16 mouse cellular contexts compared by ENCODE assay signal in genomic region chr1:192947170-192947838, GRCm38 (mm10).
DNase-seq lines count a peak whose midpoint lies in the region; ATAC-seq lines count a peak whose summit lies in the region.
"Had no signal": no experiment of that assay in that cellular context is flagged by ENCODE, and none has a peak within 500 bp of the region (broad histone marks: within the 10 kb centered on the region; RNA-seq: fewer than 3 reads in every experiment).

No protein-coding gene starts in this region.

- H3K27me3 ChIP-seq in forebrain, embryonic 11.5 days (ENCODE audit: control insufficient read depth, insufficient read depth, low read length), result no peaks in the 10 kb centered on the region
- no peaks in the 10 kb centered on the region for H3K27me3 ChIP-seq in forebrain, embryonic 10.5 days (ENCODE audit: poor library complexity, severe bottlenecking)
- H3K27me3 ChIP-seq in forebrain, embryonic 14.5 days (replicated peaks; ENCODE audit: control insufficient read depth, insufficient read depth, low read length), result no peaks in the 10 kb centered on the region
- H3K27me3 ChIP-seq in neural tube, embryonic 14.5 days (ENCODE audit: control insufficient read depth, insufficient read depth, low read length), result no peaks in the 10 kb centered on the region
- H3K27me3 ChIP-seq: embryonic facial prominence, embryonic 15.5 days; limb, embryonic 15.5 days had no signal

- no peak overlapping the region for H3K9ac ChIP-seq in forebrain, embryonic 11.5 days (ENCODE audit: low read length)
- H3K9ac ChIP-seq in forebrain, embryonic 14.5 days (ENCODE audit: low read length), result no peak overlapping the region
- H3K9ac ChIP-seq in neural tube, embryonic 14.5 days (replicated peaks; ENCODE audit: low read depth, low read length), result no peak overlapping the region
- H3K9ac ChIP-seq: embryonic facial prominence, embryonic 15.5 days; limb, embryonic 15.5 days had no signal

- no peak for DNase-seq in forebrain, embryonic 11.5 days (ENCODE audit: low spot score)
- no peak for DNase-seq in forebrain, embryonic 10.5 days (ENCODE audit: extremely low spot score, low spot score)
- peak; percentile 66 for DNase-seq in forebrain, embryonic 14.5 days (ENCODE audit: low spot score)
- peak; percentile 1 for DNase-seq in hindlimb bud, embryonic 11.5 days (ENCODE audit: extremely low spot score, low read depth, low spot score)
- no peak for DNase-seq in gastrocnemius, postnatal 25 days
- no peak for DNase-seq in lung, postnatal 10 days
- DNase-seq: cerebellum, postnatal 14 days; gastrocnemius, postnatal 14 days; heart, postnatal 10 days; lung, adult 18-20 months had no signal

- 0 out of 2 replicates have a peak, but pooled peaks have one; percentile 18 for ATAC-seq in forebrain, embryonic 11.5 days (replicated peaks; ENCODE audit: low FRiP score)
- ATAC-seq in forebrain, embryonic 14.5 days, result peak; percentile 21; the same call in 1 of the 2 replicates
- no peak for ATAC-seq in neural tube, embryonic 14.5 days (ENCODE audit: low read depth)
- no peak for ATAC-seq in megakaryocyte, adult 5-6 weeks (ENCODE audit: poor library complexity, severe bottlenecking)

- no peaks in the 10 kb centered on the region for H3K36me3 ChIP-seq in forebrain, embryonic 11.5 days (ENCODE audit: control insufficient read depth, insufficient read depth, low read length)
- H3K36me3 ChIP-seq in forebrain, embryonic 10.5 days (replicated peaks), result no peaks in the 10 kb centered on the region
- H3K36me3 ChIP-seq in forebrain, embryonic 14.5 days (ENCODE audit: control insufficient read depth, insufficient read depth, low read length), result no peaks in the 10 kb centered on the region
- H3K36me3 ChIP-seq in neural tube, embryonic 14.5 days (ENCODE audit: control insufficient read depth, insufficient read depth, low read length), result no peaks in the 10 kb centered on the region
- H3K36me3 ChIP-seq: embryonic facial prominence, embryonic 15.5 days; heart, embryonic 10.5 days; limb, embryonic 15.5 days had no signal

- no peak overlapping the region for H3K4me2 ChIP-seq in forebrain, embryonic 11.5 days (ENCODE audit: low read depth, low read length, severe bottlenecking)
- H3K4me2 ChIP-seq in forebrain, embryonic 14.5 days (ENCODE audit: low read length), result peak overlapping the region; percentile 12; the same call in 1 of the 2 replicates
- H3K4me2 ChIP-seq in neural tube, embryonic 14.5 days (ENCODE audit: low read depth, low read length), result no peak overlapping the region
- H3K4me2 ChIP-seq: embryonic facial prominence, embryonic 15.5 days; limb, embryonic 15.5 days had no signal

- no peak overlapping the region for H3K27ac ChIP-seq in forebrain, embryonic 11.5 days (ENCODE audit: low read depth, low read length)
- no peak overlapping the region for H3K27ac ChIP-seq in forebrain, embryonic 10.5 days
- H3K27ac ChIP-seq in forebrain, embryonic 14.5 days (ENCODE audit: low read depth, low read length), result peak overlapping the region; percentile 72
- H3K27ac ChIP-seq in neural tube, embryonic 14.5 days (ENCODE audit: low read depth, low read length), result peak overlapping the region; percentile 40; the same call in 1 of the 2 replicates
- H3K27ac ChIP-seq: embryonic facial prominence, embryonic 15.5 days; heart, embryonic 10.5 days; limb, embryonic 15.5 days; macrophage had no signal

- H3K9me3 ChIP-seq in forebrain, embryonic 11.5 days (ENCODE audit: control insufficient read depth, low read length), result no peaks in the 10 kb centered on the region
- H3K9me3 ChIP-seq in forebrain, embryonic 10.5 days, result no peaks in the 10 kb centered on the region
- no peaks in the 10 kb centered on the region for H3K9me3 ChIP-seq in forebrain, embryonic 14.5 days (replicated peaks; ENCODE audit: control insufficient read depth, low read length)
- no peaks in the 10 kb centered on the region for H3K9me3 ChIP-seq in neural tube, embryonic 14.5 days (ENCODE audit: control insufficient read depth, low read length)
- H3K9me3 ChIP-seq: embryonic facial prominence, embryonic 15.5 days; heart, embryonic 10.5 days; limb, embryonic 15.5 days had no signal

- 50% methylated on average over 1 of the region's 1 CpGs for WGBS in forebrain, embryonic 11.5 days
- WGBS in forebrain, embryonic 10.5 days, result 75% methylated on average over 1 of the region's 1 CpGs
- 23% methylated on average over 1 of the region's 1 CpGs for WGBS in forebrain, embryonic 14.5 days
- WGBS in neural tube, embryonic 14.5 days, result 30% methylated on average over 1 of the region's 1 CpGs

- peaks cover 2% of the 10 kb centered on the region; the same call in 1 of the 2 replicates for H3K4me1 ChIP-seq in forebrain, embryonic 11.5 days (replicated peaks; ENCODE audit: control insufficient read depth, insufficient read depth, low read length)
- peaks cover 14% of the 10 kb centered on the region for H3K4me1 ChIP-seq in forebrain, embryonic 10.5 days
- H3K4me1 ChIP-seq in forebrain, embryonic 14.5 days (ENCODE audit: control insufficient read depth, insufficient read depth, low read length), result peaks cover 6% of the 10 kb centered on the region
- no peaks in the 10 kb centered on the region for H3K4me1 ChIP-seq in neural tube, embryonic 14.5 days (ENCODE audit: control insufficient read depth, insufficient read depth, low read length)
- H3K4me1 ChIP-seq: embryonic facial prominence, embryonic 15.5 days; limb, embryonic 15.5 days had no signal

- H3K4me3 ChIP-seq in forebrain, embryonic 11.5 days (ENCODE audit: low read depth, low read length), result no peak overlapping the region
- H3K4me3 ChIP-seq in forebrain, embryonic 10.5 days, result no peak overlapping the region
- H3K4me3 ChIP-seq in forebrain, embryonic 14.5 days (ENCODE audit: low read depth, low read length), result no peak overlapping the region
- H3K4me3 ChIP-seq in neural tube, embryonic 14.5 days (ENCODE audit: low read depth, low read length), result no peak overlapping the region
- H3K4me3 ChIP-seq: embryonic facial prominence, embryonic 15.5 days; heart, embryonic 10.5 days; limb, embryonic 15.5 days had no signal

Comparison
In these comparisons a context has a peak if more than half of its experiments do, and no peak if none do; other contexts are left out.
1. DNase-seq: peak in forebrain, embryonic 14.5 days (single experiment) and hindlimb bud, embryonic 11.5 days (single experiment); none in forebrain, embryonic 11.5 days (single experiment), forebrain, embryonic 10.5 days (single experiment), gastrocnemius, postnatal 25 days (single experiment) and lung, postnatal 10 days (single experiment).
2. H3K27ac ChIP-seq: peak in forebrain, embryonic 14.5 days (single experiment) and neural tube, embryonic 14.5 days (single experiment); none in forebrain, embryonic 11.5 days (single experiment) and forebrain, embryonic 10.5 days (single experiment).
3. ATAC-seq: peak in forebrain, embryonic 11.5 days (single experiment) and forebrain, embryonic 14.5 days (single experiment); none in neural tube, embryonic 14.5 days (single experiment) and megakaryocyte, adult 5-6 weeks (single experiment).